Mouse (Mus musculus) heart, embryonic 12.5 days (tissue): ENCODE results near the gene Gm21775. TPM values are rescaled to one million over a fixed set of nuclear protein-coding genes. Genes with fewer than 3 reads are reported as not detected.
"Not testable (repeated sequence)": the region's sequence is repeated elsewhere in the genome, so short reads cannot be mapped to it uniquely, and the experiment has no call there.

Source experiments
- ATAC-seq: fragments of 200-750 bp; cut with Nextera tagmentation; 2 replicates; pipeline ENCODE4 v1.8.0; 2017; ENCODE audit warnings: moderate TSS enrichment, moderate library complexity; ENCODE audit not compliant: insufficient number of reproducible peaks, low FRiP score
- H3K27ac ChIP-seq: fragments of 300-500 bp; sonication (generic); 2 replicates; pipeline ENCODE4 v1.5.1; 2016; ENCODE audit warnings: mild to moderate bottlenecking, moderate library complexity; ENCODE audit not compliant: poor library complexity, severe bottlenecking
- H3K27me3 ChIP-seq: fragments of 300-500 bp; sonication (generic); replicated peaks from 2 replicates; pipeline ENCODE4 v1.6.1; 2016; ENCODE audit warnings: mild to moderate bottlenecking, moderate library complexity
- H3K36me3 ChIP-seq: fragments of 300-500 bp; sonication (generic); 2 replicates; pipeline ENCODE4 v1.6.1; 2016; ENCODE audit warnings: mild to moderate bottlenecking, moderate library complexity
- H3K4me1 ChIP-seq: fragments of 300-500 bp; sonication (generic); replicated peaks from 2 replicates; pipeline ENCODE4 v1.6.1; 2016; ENCODE audit warnings: mild to moderate bottlenecking
- H3K4me2 ChIP-seq: fragments of 300-500 bp; sonication (generic); 2 replicates; pipeline ENCODE4 v1.6.1; 2016; ENCODE audit warnings: mild to moderate bottlenecking, moderate library complexity
- H3K4me3 ChIP-seq: fragments of 300-500 bp; sonication (generic); 2 replicates; pipeline ENCODE4 v1.5.1; 2016; ENCODE audit warnings: mild to moderate bottlenecking
- H3K9ac ChIP-seq: fragments of 300-500 bp; sonication (generic); 2 replicates; pipeline ENCODE4 v1.6.1; 2016; ENCODE audit warnings: mild to moderate bottlenecking, moderate library complexity
- H3K9me3 ChIP-seq: fragments of 300-500 bp; sonication (generic); replicated peaks from 2 replicates; pipeline ENCODE4 v1.6.1; 2016; ENCODE audit warnings: mild to moderate bottlenecking, moderate library complexity
- WGBS: fragments of 180-500 bp; shearing (Covaris S2); methylation state at CpG from one replicate; pipeline ENCODE4 v1.1.7; 2016; 5-methylcytosine and 5-hydroxymethylcytosine counted together
- polyA plus RNA-seq: library from polyadenylated mRNA; unstranded; fragments of >200 nt; fragmentation: Nextera tagmentation; extraction: Ambion mirVana; gene quantifications from 2 replicates; pipeline ENCODE4 v1.2.1, GENCODE M21; 2016

Gm21775 gene
- polyA plus RNA-seq: not detected in 2 replicates

- not testable (repeated sequence) for H3K9me3 ChIP-seq, H3K4me3 ChIP-seq, H3K4me2 ChIP-seq, H3K36me3 ChIP-seq, H3K4me1 ChIP-seq, ATAC-seq, H3K27me3 ChIP-seq, H3K9ac ChIP-seq, H3K27ac ChIP-seq
- 58% methylated on average over 1 of the region's 5 CpGs for WGBS
Measured at GRCm38 (mm10) chrY:10553153-10553552, at the start of gene Gm21775. TSS of gene Gm21775 (plus strand) at chrY:10553453.

DNA sequence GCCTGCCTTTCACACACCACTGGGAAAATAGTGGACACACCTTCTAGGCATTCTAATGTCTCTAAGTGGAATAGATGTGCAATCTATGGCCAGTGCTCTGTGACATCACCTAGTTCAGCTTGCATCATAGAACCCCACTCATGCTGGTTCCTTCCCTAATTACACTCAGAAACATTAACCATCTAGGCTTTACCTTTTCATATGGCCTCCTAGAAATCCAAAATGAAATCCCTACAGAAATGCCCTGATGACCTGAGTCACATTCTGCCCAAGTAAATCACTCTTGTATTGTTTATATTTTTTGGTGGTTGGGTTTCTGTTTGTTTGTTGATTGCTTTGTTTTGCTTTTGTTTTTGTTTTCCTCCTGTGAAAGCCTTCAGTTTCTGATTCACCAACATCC is 17.3 kb upstream of the Gm21775 start, which contains the start of gene Gm20737:
Gene Gm20737, minus strand, starts transcription at position 101 of the 400 bp plus-strand sequence.
- not testable (repeated sequence) for H3K4me3 ChIP-seq, H3K9ac ChIP-seq, H3K4me1 ChIP-seq, H3K27ac ChIP-seq, H3K27me3 ChIP-seq, H3K9me3 ChIP-seq, H3K4me2 ChIP-seq, ATAC-seq, H3K36me3 ChIP-seq

Other genes with a start within 250 kb of the Gm21775 start
- gene Gm20834, start 228.9 kb upstream of the Gm21775 start, polyA plus RNA-seq: not detected in 2 replicates
- gene Gm28510, start 140.7 kb upstream of the Gm21775 start, polyA plus RNA-seq: not detected in 2 replicates
- gene Gm20737, start 17.4 kb upstream of the Gm21775 start, polyA plus RNA-seq: not detected in 2 replicates
- not detected in 2 replicates for gene Gm21900, start 62.9 kb downstream of the Gm21775 start, polyA plus RNA-seq
- gene Gm20777, start 199.0 kb downstream of the Gm21775 start, polyA plus RNA-seq: not detected in 2 replicates